Mouse (Mus musculus) embryo, embryonic 9.5 days (tissue): ENCODE measurements around the gene Olfr1321.

Experiments used
- DNase-seq: peaks from one replicate; pipeline ENCODE4 v3.0.0-alpha.2; 2017; ENCODE audit errors: extremely low spot score

Gene Olfr1321

DNA sequence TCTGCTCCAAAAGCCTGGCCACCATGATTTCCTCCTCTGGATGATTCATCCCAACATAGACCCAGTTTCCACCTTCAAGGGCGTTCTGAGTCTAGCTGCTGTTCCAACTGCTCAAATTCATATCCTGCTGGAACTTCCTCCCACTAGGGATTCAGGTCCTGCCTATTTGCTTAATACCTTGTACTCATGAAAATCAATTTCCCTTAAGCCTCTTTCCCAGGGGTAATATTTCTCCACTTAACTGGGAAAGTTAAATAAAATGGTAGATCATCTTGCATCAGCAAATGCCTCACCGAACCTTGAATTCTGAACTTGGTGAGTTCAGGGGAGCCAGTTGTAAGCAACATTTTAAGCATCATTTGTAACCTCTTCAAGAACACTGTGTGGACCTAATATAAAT is at the start of gene Olfr1321:
TSS of gene Olfr1321 (minus strand) at position 101 of the 400 bp plus-strand sequence.
- DNase-seq: no peak

DNA sequence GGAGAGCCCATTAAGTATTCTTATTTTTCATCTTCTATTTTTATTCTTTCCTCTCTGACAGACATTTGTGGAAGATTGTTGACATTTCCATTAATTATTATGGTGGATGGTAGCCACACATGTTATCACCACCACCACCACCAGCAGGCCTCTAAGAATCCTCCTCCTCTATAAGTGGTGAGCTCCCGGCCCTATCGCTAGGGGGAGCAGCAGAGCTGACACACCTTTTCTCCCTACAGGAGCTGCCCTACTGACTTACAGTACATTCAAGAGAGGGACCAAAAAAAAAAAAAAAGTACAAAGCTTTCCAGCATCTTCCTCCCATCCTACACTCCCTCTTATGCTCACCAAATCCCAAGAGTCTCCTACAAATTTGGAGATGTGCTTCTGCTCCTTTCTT is 36.0 kb upstream of the Olfr1321 start:
- no peak for DNase-seq

DNA sequence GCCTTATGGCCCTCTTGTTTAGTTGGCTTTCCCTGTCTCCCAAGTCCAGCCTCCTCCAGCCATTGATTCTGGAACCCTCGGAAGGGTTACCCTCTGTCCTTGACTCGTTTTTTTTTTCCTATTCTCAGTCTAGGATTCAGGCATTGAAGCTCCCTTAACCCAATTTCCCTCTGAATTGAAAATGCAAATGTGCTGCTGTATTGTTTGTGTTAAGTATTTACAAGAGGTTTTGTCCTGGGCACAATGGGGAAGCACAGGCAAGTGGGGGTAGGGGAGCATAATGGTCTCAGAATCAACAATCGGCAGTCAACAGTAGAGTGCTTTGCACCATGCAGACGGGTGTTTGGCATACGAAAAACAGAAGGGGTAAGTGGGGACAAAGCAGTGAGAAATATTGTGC is 10.3 kb upstream of the Olfr1321 start:
- no peak for DNase-seq
